Mouse (Mus musculus): Measurements from ENCODE around the gene Serinc3. TPM values are rescaled to one million over a fixed set of nuclear protein-coding genes. Genes with fewer than 3 reads are reported as not detected.

The Serinc3 gene
- polyA plus RNA-seq, 1 experiment from 2014 or later: 42.1 TPM

GRCm38 (mm10) chr2:163606161-163606560 is 38.8 kb downstream of the Serinc3 start:
- H3K9ac ChIP-seq: no peak overlapping the region
- no peak overlapping the region for H3K4me3 ChIP-seq (replicated peaks; ENCODE audit: low read length)
- H3K27me3 ChIP-seq (ENCODE audit: control insufficient read depth, insufficient read depth, low read length): no peaks in the 10 kb centered on the region
- ATAC-seq (ENCODE audit: low FRiP score): no peak
- H3K27ac ChIP-seq: no peak overlapping the region
- WGBS: 88% methylated on average over 7 of the region's 7 CpGs
- DNase-seq (ENCODE audit: low spot score): no peak
- H3K4me2 ChIP-seq (replicated peaks): no peak overlapping the region
- H3K9me3 ChIP-seq (ENCODE audit: control insufficient read depth, low read length): no peaks in the 10 kb centered on the region
- peaks cover 12% of the 10 kb centered on the region for H3K4me1 ChIP-seq (replicated peaks; ENCODE audit: control insufficient read depth, insufficient read depth, low read length)
- H3K36me3 ChIP-seq (replicated peaks; ENCODE audit: control insufficient read depth, insufficient read depth): peaks cover 32% of the 10 kb centered on the region

- peak within 1 kb of the TSS; percentile 82 for H3K4me2 ChIP-seq (replicated peaks)
- peak within 1 kb of the TSS; percentile 73 for H3K4me3 ChIP-seq (replicated peaks; ENCODE audit: low read length)
- peak; percentile 92 for DNase-seq (ENCODE audit: low spot score)
- ATAC-seq (ENCODE audit: low FRiP score): peak; percentile 96
- peak within 1 kb of the TSS; percentile 91 for H3K27ac ChIP-seq
- peak within 1 kb of the TSS; percentile 93 for H3K9ac ChIP-seq
- H3K9me3 ChIP-seq (ENCODE audit: control insufficient read depth, low read length): no peaks in the 10 kb centered on the region
- H3K27me3 ChIP-seq (ENCODE audit: control insufficient read depth, insufficient read depth, low read length): no peaks in the 10 kb centered on the region
- peaks cover 12% of the 10 kb centered on the region for H3K4me1 ChIP-seq (replicated peaks; ENCODE audit: control insufficient read depth, insufficient read depth, low read length)
- whole genome bisulfite sequencing: 2% methylated on average over 55 of the region's 57 CpGs
- H3K36me3 ChIP-seq (replicated peaks; ENCODE audit: control insufficient read depth, insufficient read depth): peaks cover 3% of the 10 kb centered on the region; the same call in 1 of the 2 replicates
These were observed 42.6 kb downstream of the Serinc3 start, which contains the start of gene Ttpal for GRCm38 (mm10) chr2:163602101-163602971. TSS of gene Ttpal (plus strand) at chr2:163602314.

GRCm38 (mm10) chr2:163601712-163602100 is 43.2 kb downstream of the Serinc3 start:
- Histone ChIP-seq H3K9ac (peak overlapping the region; percentile 93; the same call in 1 of the 2 replicates), H3K4me1 (replicated peaks; ENCODE audit: control insufficient read depth, insufficient read depth, low read length) (peaks cover 12% of the 10 kb centered on the region), H3K27me3 (ENCODE audit: control insufficient read depth, insufficient read depth, low read length) (no peaks in the 10 kb centered on the region), H3K36me3 (replicated peaks; ENCODE audit: control insufficient read depth, insufficient read depth) (no peaks in the 10 kb centered on the region), H3K27ac (0 out of 2 replicates have a peak overlapping the region, but pooled peaks have one; percentile 91), H3K4me2 (replicated peaks) (peak overlapping the region; percentile 82), H3K4me3 (replicated peaks; ENCODE audit: low read length) (peak overlapping the region; percentile 73; the same call in 1 of the 2 replicates), H3K9me3 (ENCODE audit: control insufficient read depth, low read length) (no peaks in the 10 kb centered on the region)
- ATAC-seq (ENCODE audit: low FRiP score) (no peak), DNase-seq (ENCODE audit: low spot score) (no peak)
- 78% methylated on average over 7 of the region's 7 CpGs for WGBS

DNA sequence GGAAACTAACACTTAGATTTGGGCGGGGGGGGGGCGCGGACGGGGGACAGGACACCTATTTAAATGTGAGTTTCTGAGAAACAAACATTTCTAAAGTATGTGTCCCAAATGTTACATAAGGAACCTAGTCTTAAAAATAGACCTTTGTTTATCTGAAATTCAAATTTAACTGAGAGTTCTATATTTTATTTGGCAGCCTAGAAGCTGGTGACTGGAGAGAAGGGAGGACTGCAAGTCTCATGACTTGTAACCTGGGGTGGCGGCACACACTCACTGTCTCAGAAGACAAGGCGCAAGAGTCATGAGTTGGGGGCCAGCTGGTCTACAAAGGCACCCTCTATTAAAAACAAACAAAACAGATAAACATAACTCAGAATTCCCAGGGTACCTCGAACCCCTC is 43.9 kb downstream of the Serinc3 start:
- peaks cover 12% of the 10 kb centered on the region for H3K4me1 ChIP-seq (replicated peaks; ENCODE audit: control insufficient read depth, insufficient read depth, low read length)
- no peak overlapping the region for H3K9ac ChIP-seq
- H3K36me3 ChIP-seq (replicated peaks; ENCODE audit: control insufficient read depth, insufficient read depth): no peaks in the 10 kb centered on the region
- no peak overlapping the region for H3K4me3 ChIP-seq (replicated peaks; ENCODE audit: low read length)
- 92% methylated on average over 7 of the region's 7 CpGs for WGBS
- ATAC-seq (ENCODE audit: low FRiP score): no peak
- no peak overlapping the region for H3K27ac ChIP-seq
- no peak overlapping the region for H3K4me2 ChIP-seq (replicated peaks)
- H3K27me3 ChIP-seq (ENCODE audit: control insufficient read depth, insufficient read depth, low read length): no peaks in the 10 kb centered on the region
- no peaks in the 10 kb centered on the region for H3K9me3 ChIP-seq (ENCODE audit: control insufficient read depth, low read length)
- no peak for DNase-seq (ENCODE audit: low spot score)

- no peak overlapping the region for H3K27ac ChIP-seq
- H3K4me2 ChIP-seq (replicated peaks): no peak overlapping the region
- H3K4me3 ChIP-seq (replicated peaks; ENCODE audit: low read length): no peak overlapping the region
- ATAC-seq (ENCODE audit: low FRiP score) (no peak), DNase-seq (ENCODE audit: low spot score) (peak; percentile 82)
- no peaks in the 10 kb centered on the region for H3K9me3 ChIP-seq (ENCODE audit: control insufficient read depth, low read length)
- H3K36me3 ChIP-seq (replicated peaks; ENCODE audit: control insufficient read depth, insufficient read depth): no peaks in the 10 kb centered on the region
- H3K4me1 ChIP-seq (replicated peaks; ENCODE audit: control insufficient read depth, insufficient read depth, low read length): peaks cover 12% of the 10 kb centered on the region
- 8% methylated on average over 1 of the region's 1 CpGs for WGBS
- H3K9ac ChIP-seq: no peak overlapping the region
- no peaks in the 10 kb centered on the region for H3K27me3 ChIP-seq (ENCODE audit: control insufficient read depth, insufficient read depth, low read length)
These were observed 45.7 kb downstream of the Serinc3 start for GRCm38 (mm10) chr2:163599226-163599625.

GRCm38 (mm10) chr2:163597661-163598060 is 47.3 kb downstream of the Serinc3 start:
- Histone ChIP-seq H3K27me3 (ENCODE audit: control insufficient read depth, insufficient read depth, low read length) (no peaks in the 10 kb centered on the region), H3K4me3 (replicated peaks; ENCODE audit: low read length) (no peak overlapping the region), H3K4me2 (replicated peaks) (no peak overlapping the region), H3K9ac (no peak overlapping the region), H3K36me3 (replicated peaks; ENCODE audit: control insufficient read depth, insufficient read depth) (no peaks in the 10 kb centered on the region), H3K9me3 (ENCODE audit: control insufficient read depth, low read length) (no peaks in the 10 kb centered on the region), H3K4me1 (replicated peaks; ENCODE audit: control insufficient read depth, insufficient read depth, low read length) (peaks cover 4% of the 10 kb centered on the region), H3K27ac (no peak overlapping the region)
- 59% methylated on average over 4 of the region's 4 CpGs for WGBS
- DNase-seq (ENCODE audit: low spot score) (no peak), ATAC-seq (ENCODE audit: low FRiP score) (no peak)

- Histone ChIP-seq H3K9ac (no peak overlapping the region), H3K4me2 (replicated peaks) (no peak overlapping the region), H3K27me3 (ENCODE audit: control insufficient read depth, insufficient read depth, low read length) (no peaks in the 10 kb centered on the region), H3K36me3 (replicated peaks; ENCODE audit: control insufficient read depth, insufficient read depth) (no peaks in the 10 kb centered on the region), H3K4me3 (replicated peaks; ENCODE audit: low read length) (no peak overlapping the region), H3K4me1 (replicated peaks; ENCODE audit: control insufficient read depth, insufficient read depth, low read length) (peaks cover 3% of the 10 kb centered on the region; the same call in 1 of the 2 replicates), H3K9me3 (ENCODE audit: control insufficient read depth, low read length) (no peaks in the 10 kb centered on the region), H3K27ac (no peak overlapping the region)
- ATAC-seq (ENCODE audit: low FRiP score) (no peak), DNase-seq (ENCODE audit: low spot score) (no peak)
- 68% methylated on average over 3 of the region's 3 CpGs for WGBS
These were observed 48.1 kb downstream of the Serinc3 start for GRCm38 (mm10) chr2:163596873-163597155.

DNA sequence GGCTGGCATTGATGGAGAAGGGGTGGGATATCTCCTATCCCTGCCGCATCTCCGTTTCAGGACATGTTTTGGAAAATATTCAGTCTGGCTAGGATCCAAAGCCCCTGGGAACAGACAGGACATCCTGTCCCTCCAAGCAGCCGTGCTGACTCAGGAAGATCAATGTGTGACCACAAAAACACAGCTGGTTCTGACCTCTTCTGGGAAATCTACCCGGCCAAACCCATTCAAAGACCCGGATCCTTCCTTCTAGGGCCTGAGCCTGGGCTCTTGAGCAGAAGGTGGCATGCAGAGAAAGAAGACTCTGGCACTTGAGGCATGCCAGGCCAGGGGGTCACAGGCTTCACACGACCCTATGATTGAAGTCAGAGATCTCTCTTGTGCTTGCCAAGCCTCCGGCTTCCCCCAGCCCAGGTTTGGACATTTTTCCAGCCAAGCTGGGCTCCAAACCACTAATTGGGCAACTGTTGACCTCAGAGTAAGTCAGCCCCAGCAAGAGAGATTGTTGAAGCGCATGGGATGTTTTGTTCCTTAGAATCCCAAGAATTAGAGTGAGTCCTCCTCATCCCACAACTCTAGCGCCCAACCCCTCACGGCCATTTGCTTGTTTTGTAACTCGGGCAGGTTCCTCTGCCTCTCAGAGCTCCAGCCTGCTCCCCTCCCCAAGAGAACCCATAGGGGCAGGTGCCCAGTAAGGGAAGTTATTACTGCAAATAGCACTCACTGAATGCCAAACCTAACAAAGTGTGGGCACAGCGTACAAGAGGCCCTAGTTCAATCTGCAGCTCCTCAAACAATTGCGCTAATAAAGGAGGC is 48.7 kb downstream of the Serinc3 start:
- Histone ChIP-seq H3K4me2 (replicated peaks) (no peak overlapping the region), H3K9ac (no peak overlapping the region), H3K36me3 (replicated peaks; ENCODE audit: control insufficient read depth, insufficient read depth) (no peaks in the 10 kb centered on the region), H3K27me3 (ENCODE audit: control insufficient read depth, insufficient read depth, low read length) (no peaks in the 10 kb centered on the region), H3K4me3 (replicated peaks; ENCODE audit: low read length) (no peak overlapping the region), H3K4me1 (replicated peaks; ENCODE audit: control insufficient read depth, insufficient read depth, low read length) (no peaks in the 10 kb centered on the region), H3K9me3 (ENCODE audit: control insufficient read depth, low read length) (no peaks in the 10 kb centered on the region), H3K27ac (peak overlapping the region; percentile 5; the same call in 1 of the 2 replicates)
- 73% methylated on average over 13 of the region's 13 CpGs for WGBS
- ATAC-seq (ENCODE audit: low FRiP score): no peak
- DNase-seq (ENCODE audit: low spot score): no peak

- no peak overlapping the region for H3K4me2 ChIP-seq (replicated peaks)
- H3K9ac ChIP-seq: no peak overlapping the region
- DNase-seq (ENCODE audit: low spot score): no peak
- H3K27ac ChIP-seq: no peak overlapping the region
- no peaks in the 10 kb centered on the region for H3K36me3 ChIP-seq (replicated peaks; ENCODE audit: control insufficient read depth, insufficient read depth)
- H3K4me1 ChIP-seq (replicated peaks; ENCODE audit: control insufficient read depth, insufficient read depth, low read length): no peaks in the 10 kb centered on the region
- ATAC-seq (ENCODE audit: low FRiP score): no peak
- H3K4me3 ChIP-seq (replicated peaks; ENCODE audit: low read length): no peak overlapping the region
- 15% methylated on average over 2 of the region's 2 CpGs for WGBS
- no peaks in the 10 kb centered on the region for H3K27me3 ChIP-seq (ENCODE audit: control insufficient read depth, insufficient read depth, low read length)
- no peaks in the 10 kb centered on the region for H3K9me3 ChIP-seq (ENCODE audit: control insufficient read depth, low read length)
These were observed 49.8 kb downstream of the Serinc3 start for GRCm38 (mm10) chr2:163595119-163595518.

All from hindbrain, embryonic 14.5 days (tissue).